Comparison of ENCODE assay signal across 15 mouse cellular contexts in the genomic region with DNA sequence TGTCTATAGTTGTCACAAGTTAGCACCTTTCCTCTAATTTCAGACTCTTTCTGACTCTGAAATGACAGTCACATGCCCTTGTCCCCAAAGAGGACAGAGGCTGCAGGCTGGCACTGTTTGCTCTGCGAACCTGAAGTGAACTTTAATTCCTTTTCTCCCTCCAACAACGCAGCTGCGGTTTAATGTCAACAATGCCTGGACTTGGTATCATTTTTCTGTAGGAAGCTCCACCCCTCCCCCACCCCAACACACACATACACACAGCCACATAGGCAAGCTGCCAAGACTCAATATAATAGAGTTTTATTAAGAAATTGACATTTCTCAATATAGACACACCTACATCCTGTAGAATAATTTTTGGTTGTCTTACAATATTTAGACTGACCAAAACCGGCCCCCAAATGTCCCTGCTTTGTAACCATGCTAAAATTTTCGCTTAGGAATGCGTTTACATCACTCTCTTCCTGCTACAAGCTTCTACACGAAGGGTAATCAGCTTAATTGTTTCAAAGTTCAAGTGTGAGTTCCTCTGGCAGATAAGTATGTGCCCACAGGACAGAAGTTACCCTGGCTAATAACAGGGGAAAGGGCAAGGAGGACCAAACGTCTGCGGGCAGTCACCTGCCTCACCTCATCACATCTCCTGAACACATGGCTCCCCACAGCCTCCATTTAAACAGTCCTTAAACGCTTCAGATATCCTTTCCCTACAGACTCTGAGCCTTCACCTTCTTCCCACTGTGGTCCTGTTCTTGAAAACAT. TPM values are rescaled to one million over a fixed set of nuclear protein-coding genes. Genes with fewer than 3 reads are reported as not detected.
DNase-seq lines count a peak whose midpoint lies in the region; ATAC-seq lines count a peak whose summit lies in the region.
"Had no signal": no experiment of that assay in that cellular context is flagged by ENCODE, and none has a peak within 500 bp of the region (broad histone marks: within the 10 kb centered on the region; RNA-seq: fewer than 3 reads in every experiment).

No protein-coding gene starts in this region.

- H3K27me3 ChIP-seq in heart, embryonic 13.5 days (replicated peaks) = no peaks in the 10 kb centered on the region
- H3K27me3 ChIP-seq in intestine, embryonic 15.5 days (replicated peaks) = no peaks in the 10 kb centered on the region
- H3K27me3 ChIP-seq: neural tube, embryonic 15.5 days had no signal

- no peak overlapping the region for H3K27ac ChIP-seq in heart, embryonic 13.5 days (replicated peaks)
- H3K27ac ChIP-seq in intestine, embryonic 15.5 days = peak overlapping the region; percentile 77
- H3K27ac ChIP-seq: neural tube, embryonic 15.5 days had no signal

- no peak for DNase-seq in heart, adult 8-10 months (ENCODE audit: low spot score)
- peak; percentile 74 for DNase-seq in NIH3T3 (ENCODE audit: low read depth)
- peak; percentile 44 for DNase-seq in lung, postnatal 36 days
- DNase-seq in adrenal gland, postnatal 10 days = no peak
- no peak for DNase-seq in left cerebral cortex, adult 11 months (ENCODE audit: low spot score)
- DNase-seq in kidney, postnatal 4 days = no peak
- DNase-seq: cerebellum, postnatal 25 days; gastrocnemius, postnatal 36 days; heart, postnatal 10 days; layer of hippocampus, postnatal 36 days; right cerebral cortex, postnatal 4 days; thymus, postnatal 36 days had no signal

- no peaks in the 10 kb centered on the region for H3K36me3 ChIP-seq in heart, embryonic 13.5 days
- no peaks in the 10 kb centered on the region for H3K36me3 ChIP-seq in intestine, embryonic 15.5 days
- H3K36me3 ChIP-seq: neural tube, embryonic 15.5 days had no signal

- no peak overlapping the region for H3K9ac ChIP-seq in heart, embryonic 13.5 days
- no peak overlapping the region for H3K9ac ChIP-seq in intestine, embryonic 15.5 days
- H3K9ac ChIP-seq: neural tube, embryonic 15.5 days had no signal

- no peak overlapping the region for H3K4me3 ChIP-seq in heart, embryonic 13.5 days
- no peak overlapping the region for H3K4me3 ChIP-seq in intestine, embryonic 15.5 days (replicated peaks)
- H3K4me3 ChIP-seq: neural tube, embryonic 15.5 days had no signal

- 34% methylated on average over 10 of the region's 10 CpGs for WGBS in heart, embryonic 13.5 days
- WGBS in intestine, embryonic 15.5 days = 13% methylated on average over 10 of the region's 10 CpGs

- peaks cover 39% of the 10 kb centered on the region for H3K4me1 ChIP-seq in heart, embryonic 13.5 days
- peaks cover 31% of the 10 kb centered on the region for H3K4me1 ChIP-seq in intestine, embryonic 15.5 days (replicated peaks)
- H3K4me1 ChIP-seq: neural tube, embryonic 15.5 days had no signal

- H3K4me2 ChIP-seq in heart, embryonic 13.5 days = peak overlapping the region; percentile 7; the same call in 1 of the 2 replicates
- peak overlapping the region; percentile 28 for H3K4me2 ChIP-seq in intestine, embryonic 15.5 days (replicated peaks)
- H3K4me2 ChIP-seq: neural tube, embryonic 15.5 days had no signal

- no peaks in the 10 kb centered on the region for H3K9me3 ChIP-seq in heart, embryonic 13.5 days
- no peaks in the 10 kb centered on the region for H3K9me3 ChIP-seq in intestine, embryonic 15.5 days
- H3K9me3 ChIP-seq: neural tube, embryonic 15.5 days had no signal

- no peak for ATAC-seq in heart, embryonic 13.5 days (ENCODE audit: extremely low read depth, insufficient number of reproducible peaks, low FRiP score, low TSS enrichment)
- peak; percentile 66 for ATAC-seq in intestine, embryonic 15.5 days

RNA-seq across cellular contexts. Expression of a gene that starts 43.2 kb away (rescaled TPM):
- polyA plus RNA-seq in heart, embryonic 13.5 days (2015; fragmentation: Nextera tagmentation; extraction: Ambion mirVana) = 35.6 and 36.8 TPM in 2 replicates
- 100 to 1,000 TPM in 1 of 4 experiments, 10 to 100 TPM in 3; 53.9 to 107 (median 63.8) TPM for total RNA-seq in heart, adult 8-10 months (2022)
- 9.3 and 10.1 TPM in 2 replicates for polyA plus RNA-seq in intestine, embryonic 15.5 days (2015; fragmentation: Nextera tagmentation; extraction: Ambion mirVana)
- total RNA-seq in adrenal gland, postnatal 10 days (2021) = 10 to 100 TPM; 20.5 to 47.0 TPM

Comparison
In these comparisons a context has a peak if more than half of its experiments do, and no peak if none do; other contexts are left out.
1. DNase-seq: peak in NIH3T3 (single experiment) and lung, postnatal 36 days (single experiment); none in heart, adult 8-10 months (single experiment), adrenal gland, postnatal 10 days (single experiment), left cerebral cortex, adult 11 months (single experiment) and kidney, postnatal 4 days (0 of 2).